Mouse (Mus musculus) C2C12 (cell line): ENCODE measurements around the gene Pla2g2f. TPM values are rescaled to one million over a fixed set of nuclear protein-coding genes. Genes with fewer than 3 reads are reported as not detected.

Source experiments
- H3K27me3 ChIP-seq: one replicate; pipeline ENCODE4 v1.6.1; 2011; ENCODE audit not compliant: control insufficient read depth, insufficient read depth, insufficient read length
- H3K36me3 ChIP-seq: one replicate; pipeline ENCODE4 v1.6.1; 2011; ENCODE audit not compliant: control insufficient read depth, insufficient read depth
- H3K4me3 ChIP-seq: one replicate; pipeline ENCODE4 v1.5.1; 2011; ENCODE audit warnings: mild to moderate bottlenecking, control low read depth; ENCODE audit not compliant: poor library complexity, insufficient read depth, severe bottlenecking
- H3K79me2 ChIP-seq: one replicate; pipeline ENCODE4 v1.6.1; 2011; ENCODE audit not compliant: control insufficient read depth, insufficient read depth
- H3K79me3 ChIP-seq: one replicate; pipeline ENCODE4 v1.6.1; 2011; ENCODE audit warnings: low read depth, control low read depth
- H3ac ChIP-seq: one replicate; pipeline ENCODE3; 2011; ENCODE audit warnings: low read depth; ENCODE audit not compliant: control insufficient read depth, insufficient read length
- CEBPB ChIP-seq: IDR thresholded peaks from one replicate; pipeline ENCODE4 v1.6.1; 2011; ENCODE audit warnings: low read depth, mild to moderate bottlenecking, control low read depth, moderate library complexity
- CTCF ChIP-seq: IDR thresholded peaks from one replicate; pipeline ENCODE4 v1.5.1; 2011; ENCODE audit not compliant: control insufficient read depth, insufficient read depth, insufficient read length
- FOSL1 ChIP-seq: IDR thresholded peaks from one replicate; pipeline ENCODE4 v1.8.0; 2011; ENCODE audit warnings: mild to moderate bottlenecking, low read length; ENCODE audit not compliant: poor library complexity, insufficient read depth, severe bottlenecking
- MAX ChIP-seq: IDR thresholded peaks from one replicate; pipeline ENCODE4 v1.6.1; 2011; ENCODE audit warnings: mild to moderate bottlenecking, control low read depth
- MYOD1 ChIP-seq: IDR thresholded peaks from one replicate; pipeline ENCODE4 v1.6.1; 2011; ENCODE audit warnings: low read depth; ENCODE audit not compliant: control insufficient read depth, insufficient read length
- MYOG ChIP-seq: IDR thresholded peaks from one replicate; pipeline ENCODE4 v1.6.1; 2011; ENCODE audit not compliant: control insufficient read depth, insufficient read length; ENCODE audit errors: extremely low read depth
- USF1 ChIP-seq: IDR thresholded peaks from one replicate; pipeline ENCODE4 v1.6.1; 2011; ENCODE audit warnings: low read depth, mild to moderate bottlenecking, control low read depth, moderate library complexity
- polyA plus RNA-seq: library from polyadenylated mRNA; unstranded; fragments of >200 nt; fragmentation: generic; extraction: Trizol; gene quantifications from one replicate; pipeline ENCODE4 v1.2.1, GENCODE M21; 2012; ENCODE audit warnings: missing spikeins

Pla2g2f gene
- polyA plus RNA-seq, 1 experiment = not detected

GRCm38 (mm10) chr4:138791452-138791851, 34.0 kb upstream of the Pla2g2f start:
- Histone ChIP-seq H3K4me3 (no peak overlapping the region), H3K27me3 (peaks cover 11% of the 10 kb centered on the region), H3K79me3 (no peaks in the 10 kb centered on the region), H3ac (no peak overlapping the region), H3K36me3 (no peaks in the 10 kb centered on the region), H3K79me2 (no peaks in the 10 kb centered on the region)
- TF ChIP-seq USF1 (no peak), CTCF (no peak), CEBPB (no peak), MYOD1 (no peak), MAX (no peak), FOSL1 (no peak), MYOG (no peak)

- Histone ChIP-seq H3K27me3 (peaks cover 6% of the 10 kb centered on the region), H3K79me3 (no peaks in the 10 kb centered on the region), H3K4me3 (no peak overlapping the region), H3K79me2 (no peaks in the 10 kb centered on the region), H3K36me3 (no peaks in the 10 kb centered on the region), H3ac (no peak overlapping the region)
- no peak for TF ChIP-seq USF1
- no peak for TF ChIP-seq MAX
- no peak for TF ChIP-seq MYOG
- no peak for TF ChIP-seq CTCF
- TF ChIP-seq FOSL1 = no peak
- no peak for TF ChIP-seq MYOD1
- no peak for TF ChIP-seq CEBPB
Observed at GRCm38 (mm10) chr4:138788381-138788780, 31.0 kb upstream of the Pla2g2f start.

GRCm38 (mm10) chr4:138786141-138786540, 28.7 kb upstream of the Pla2g2f start:
- Histone ChIP-seq H3K27me3 (no peaks in the 10 kb centered on the region), H3K79me3 (no peaks in the 10 kb centered on the region), H3K36me3 (no peaks in the 10 kb centered on the region), H3K79me2 (no peaks in the 10 kb centered on the region), H3ac (no peak overlapping the region), H3K4me3 (no peak overlapping the region)
- TF ChIP-seq USF1 = no peak
- no peak for TF ChIP-seq CEBPB
- no peak for TF ChIP-seq MYOG
- TF ChIP-seq FOSL1 = no peak
- no peak for TF ChIP-seq MAX
- no peak for TF ChIP-seq CTCF
- TF ChIP-seq MYOD1 = no peak

- peaks cover 1% of the 10 kb centered on the region for H3K27me3 ChIP-seq
- TF ChIP-seq MYOG (no peak), FOSL1 (no peak), USF1 (no peak), CEBPB (no peak), MYOD1 (no peak), MAX (no peak), CTCF (no peak)
- no peaks in the 10 kb centered on the region for H3K79me3 ChIP-seq
- H3K4me3 ChIP-seq = no peak overlapping the region
- no peaks in the 10 kb centered on the region for H3K79me2 ChIP-seq
- no peaks in the 10 kb centered on the region for H3K36me3 ChIP-seq
- H3ac ChIP-seq = no peak overlapping the region
Observed at GRCm38 (mm10) chr4:138785721-138786120, 28.3 kb upstream of the Pla2g2f start.

GRCm38 (mm10) chr4:138782098-138782497, 24.7 kb upstream of the Pla2g2f start:
- Histone ChIP-seq H3K36me3 (no peaks in the 10 kb centered on the region), H3K79me3 (no peaks in the 10 kb centered on the region), H3K27me3 (peaks cover 26% of the 10 kb centered on the region), H3K79me2 (no peaks in the 10 kb centered on the region), H3K4me3 (no peak overlapping the region), H3ac (no peak overlapping the region)
- TF ChIP-seq MYOD1 (no peak), USF1 (no peak), MAX (no peak), CEBPB (no peak), MYOG (no peak), FOSL1 (no peak), CTCF (no peak)

GRCm38 (mm10) chr4:138780300-138780699, 22.9 kb upstream of the Pla2g2f start:
- no peak overlapping the region for H3ac ChIP-seq
- TF ChIP-seq MAX = no peak
- TF ChIP-seq CTCF = no peak
- no peaks in the 10 kb centered on the region for H3K79me2 ChIP-seq
- H3K4me3 ChIP-seq = no peak overlapping the region
- peaks cover 39% of the 10 kb centered on the region for H3K27me3 ChIP-seq
- H3K36me3 ChIP-seq = no peaks in the 10 kb centered on the region
- no peaks in the 10 kb centered on the region for H3K79me3 ChIP-seq
